Mouse (Mus musculus) myocyte (in vitro differentiated cells): Measurements from ENCODE around the gene Htr1f. TPM values are rescaled to one million over a fixed set of nuclear protein-coding genes. Genes with fewer than 3 reads are reported as not detected.

Experiments
- H3K27me3 ChIP-seq: one replicate; pipeline ENCODE4 v1.6.1; 2011; ENCODE audit not compliant: control insufficient read depth, insufficient read depth, insufficient read length
- H3K36me3 ChIP-seq: one replicate; pipeline ENCODE4 v1.6.1; 2011; ENCODE audit not compliant: control insufficient read depth, insufficient read depth
- H3K4me2 ChIP-seq: one replicate; pipeline ENCODE4 v1.6.1; 2011; ENCODE audit warnings: low read depth, control low read depth
- H3K4me3 ChIP-seq: one replicate; pipeline ENCODE4 v1.5.1; 2011; ENCODE audit warnings: mild to moderate bottlenecking, control low read depth, moderate library complexity
- H3K79me2 ChIP-seq: one replicate; pipeline ENCODE4 v1.6.1; 2011; ENCODE audit not compliant: control insufficient read depth, insufficient read depth
- H3ac ChIP-seq: one replicate; pipeline ENCODE4 v1.6.1; 2011; ENCODE audit not compliant: control insufficient read depth, insufficient read length
- CEBPB ChIP-seq: IDR thresholded peaks from 2 replicates; pipeline ENCODE4 v1.6.1; 2011; ENCODE audit warnings: mild to moderate bottlenecking, moderate library complexity; ENCODE audit not compliant: poor library complexity, insufficient read depth, severe bottlenecking
- E2F4 ChIP-seq: IDR thresholded peaks from one replicate; pipeline ENCODE4 v1.6.1; 2011; ENCODE audit warnings: mild to moderate bottlenecking, control low read depth, moderate library complexity; ENCODE audit not compliant: insufficient read depth
- MAX ChIP-seq: IDR thresholded peaks from one replicate; pipeline ENCODE4 v1.6.1; 2011; ENCODE audit warnings: low read depth, mild to moderate bottlenecking, control low read depth
- MYOD1 ChIP-seq, 3 experiments: IDR thresholded peaks; one replicate each; pipeline ENCODE4 v1.6.1; 2011; ENCODE audit warnings: control low read depth in 2 of 3, low read depth in 2 of 3, mild to moderate bottlenecking in 2 of 3, moderate library complexity in 1 of 3; ENCODE audit not compliant: insufficient read length in 2 of 3, control insufficient read depth in 1 of 3
- MYOG ChIP-seq, 3 experiments: IDR thresholded peaks; one replicate each; pipeline ENCODE4 v1.6.1; 2011; ENCODE audit warnings: control low read depth in 2 of 3, low read depth in 2 of 3, mild to moderate bottlenecking in 2 of 3; ENCODE audit not compliant: insufficient read length in 2 of 3, control insufficient read depth in 1 of 3, insufficient read depth in 1 of 3
- POLR2A ChIP-seq: IDR thresholded peaks from one replicate; pipeline ENCODE4 v1.6.1; 2011; ENCODE audit warnings: low read depth, mild to moderate bottlenecking, control low read depth, moderate library complexity; ENCODE audit not compliant: insufficient read length
- POLR2AphosphoS2 ChIP-seq: IDR thresholded peaks from one replicate; pipeline ENCODE4 v1.6.1; 2011; ENCODE audit warnings: low read depth, control low read depth; ENCODE audit not compliant: insufficient read length
- REST ChIP-seq: IDR thresholded peaks from one replicate; pipeline ENCODE4 v1.6.1; 2011; ENCODE audit warnings: mild to moderate bottlenecking, control low read depth, moderate library complexity; ENCODE audit not compliant: insufficient read depth, insufficient read length
- SRF ChIP-seq: IDR thresholded peaks from one replicate; pipeline ENCODE4 v1.6.1; 2011; ENCODE audit warnings: low read depth; ENCODE audit not compliant: control insufficient read depth, insufficient read length
- TCF12 ChIP-seq: IDR thresholded peaks from one replicate; pipeline ENCODE4 v1.6.1; 2011; ENCODE audit warnings: mild to moderate bottlenecking, control low read depth; ENCODE audit not compliant: poor library complexity, insufficient read depth, severe bottlenecking
- TCF3 ChIP-seq: IDR thresholded peaks from one replicate; pipeline ENCODE4 v1.6.1; 2011; ENCODE audit warnings: low read depth, control low read depth; ENCODE audit not compliant: insufficient read length
- USF1 ChIP-seq: IDR thresholded peaks from one replicate; pipeline ENCODE4 v1.6.1; 2011; ENCODE audit warnings: low read depth, mild to moderate bottlenecking, control low read depth, moderate library complexity
- polyA plus RNA-seq: library from polyadenylated mRNA; unstranded; fragments of >200 nt; fragmentation: generic; extraction: Trizol; gene quantifications from one replicate; pipeline ENCODE4 v1.2.1, GENCODE M21; 2012; ENCODE audit warnings: missing spikeins

The Htr1f gene
- polyA plus RNA-seq, 1 experiment = not detected

DNA sequence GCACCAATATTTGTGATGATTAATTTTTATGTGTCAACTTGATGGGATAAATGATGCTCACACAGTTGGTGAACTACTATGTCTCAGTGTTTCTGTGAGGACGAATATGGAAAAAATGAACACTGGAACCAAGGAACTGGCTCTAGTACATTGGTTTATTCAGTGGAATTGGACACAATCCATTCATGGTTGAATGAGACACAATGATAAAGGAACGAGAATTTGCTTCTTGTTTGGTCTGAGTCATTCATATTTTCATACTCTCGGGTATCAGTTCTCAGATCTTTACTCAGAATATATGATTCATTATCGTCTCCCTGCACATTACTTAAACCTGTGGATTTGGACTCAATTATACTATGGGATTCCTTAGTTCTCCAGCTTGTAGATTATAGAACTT, 90.4 kb downstream of the Htr1f start:
- TF ChIP-seq E2F4 (no peak), MYOG (IDR thresholded peaks at IDR 0.05; ENCODE audit: control insufficient read depth in 1 of 3, insufficient read depth in 1 of 3, insufficient read length in 2 of 3, low read depth in 2 of 3) (no peak), POLR2AphosphoS2 (no peak), POLR2A (no peak), TCF12 (no peak), REST (no peak), USF1 (no peak), TCF3 (no peak), MYOD1 (IDR thresholded peaks at IDR 0.05; ENCODE audit: control insufficient read depth in 1 of 3, insufficient read length in 2 of 3, low read depth in 2 of 3) (no peak), MAX (no peak), SRF (no peak), CEBPB (no peak)
- Histone ChIP-seq H3ac (no peak overlapping the region), H3K4me3 (no peak overlapping the region), H3K4me2 (no peak overlapping the region), H3K79me2 (no peaks in the 10 kb centered on the region), H3K27me3 (no peaks in the 10 kb centered on the region), H3K36me3 (no peaks in the 10 kb centered on the region)

GRCm38 (mm10) chr16:65001993-65002821, 103.4 kb downstream of the Htr1f start:
- Histone ChIP-seq H3K4me2 (no peak overlapping the region), H3K36me3 (no peaks in the 10 kb centered on the region), H3K4me3 (no peak overlapping the region), H3K79me2 (no peaks in the 10 kb centered on the region), H3K27me3 (no peaks in the 10 kb centered on the region), H3ac (no peak overlapping the region)
- TF ChIP-seq MAX (no peak), E2F4 (no peak), TCF3 (no peak), POLR2A (no peak), POLR2AphosphoS2 (no peak), MYOG (IDR thresholded peaks at IDR 0.05; ENCODE audit: control insufficient read depth in 1 of 3, insufficient read depth in 1 of 3, insufficient read length in 2 of 3, low read depth in 2 of 3) (no peak), TCF12 (no peak), REST (no peak), CEBPB (no peak), SRF (no peak)

DNA sequence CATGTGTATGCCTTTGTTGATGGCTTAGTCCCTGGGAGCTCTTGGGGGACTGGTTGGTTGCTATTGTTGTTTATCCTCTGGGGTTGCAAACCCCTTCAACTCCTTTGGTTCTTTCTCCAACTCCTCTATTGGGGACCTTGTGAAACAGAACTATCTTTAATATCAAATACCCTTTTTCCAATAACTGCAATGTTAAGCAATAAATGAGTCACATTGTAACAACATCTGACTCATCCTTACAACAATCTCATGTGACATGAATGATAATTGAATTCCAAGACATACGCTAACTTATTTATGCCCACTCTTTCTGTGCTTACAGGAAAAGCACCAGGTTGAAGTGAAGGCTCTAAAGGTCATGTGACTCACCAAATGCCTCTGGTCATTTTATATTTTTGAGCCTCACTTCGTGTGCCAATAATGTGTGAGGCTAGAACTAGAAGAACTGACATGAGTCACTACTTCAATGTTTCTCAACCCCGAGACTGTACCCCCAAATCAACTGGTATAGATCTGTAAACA, 116.3 kb downstream of the Htr1f start:
- Histone ChIP-seq H3K27me3 (no peaks in the 10 kb centered on the region), H3K4me3 (no peak overlapping the region)
- no peak for TF ChIP-seq MYOD1 (IDR thresholded peaks at IDR 0.05; ENCODE audit: control insufficient read depth in 1 of 3, insufficient read length in 2 of 3, low read depth in 2 of 3)
- TF ChIP-seq CEBPB = peak; percentile 57; the same call in 1 of the 2 replicates
- no peak for TF ChIP-seq E2F4
- peak; percentile 61 for TF ChIP-seq USF1

DNA sequence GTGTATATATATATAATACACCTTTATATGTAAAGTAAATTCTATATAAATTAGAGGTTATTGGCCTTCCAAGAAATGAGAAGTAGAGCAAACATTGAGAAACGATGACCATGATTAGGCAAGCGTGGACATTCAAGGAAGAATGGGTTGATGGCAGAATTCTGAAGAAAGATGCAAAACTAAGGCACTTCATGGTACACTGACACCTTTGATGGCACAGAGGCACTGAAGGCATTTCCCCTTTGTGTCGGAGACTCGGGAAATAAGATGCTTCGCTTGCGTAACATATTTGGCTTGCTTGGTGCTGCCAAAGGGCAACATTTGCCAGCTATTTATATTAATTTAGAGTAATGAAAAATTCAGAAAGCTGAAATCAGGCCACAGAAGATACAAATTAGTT, 118.1 kb downstream of the Htr1f start:
- Histone ChIP-seq H3K4me3 (no peak overlapping the region), H3K27me3 (no peaks in the 10 kb centered on the region), H3K79me2 (no peaks in the 10 kb centered on the region), H3ac (no peak overlapping the region), H3K4me2 (no peak overlapping the region), H3K36me3 (no peaks in the 10 kb centered on the region)
- no peak for TF ChIP-seq MYOD1 (IDR thresholded peaks at IDR 0.05; ENCODE audit: control insufficient read depth in 1 of 3, insufficient read length in 2 of 3, low read depth in 2 of 3)
- TF ChIP-seq POLR2A = no peak
- TF ChIP-seq TCF12 = no peak
- no peak for TF ChIP-seq POLR2AphosphoS2
- TF ChIP-seq CEBPB = no peak
- no peak for TF ChIP-seq TCF3
- TF ChIP-seq USF1 = no peak
- no peak for TF ChIP-seq MAX

More for the DNA sequence above, 116.3 kb downstream of the Htr1f start:
- H3K4me2 ChIP-seq = no peak overlapping the region
- no peaks in the 10 kb centered on the region for H3K36me3 ChIP-seq
- H3K79me2 ChIP-seq = no peaks in the 10 kb centered on the region
- H3ac ChIP-seq = no peak overlapping the region

DNA sequence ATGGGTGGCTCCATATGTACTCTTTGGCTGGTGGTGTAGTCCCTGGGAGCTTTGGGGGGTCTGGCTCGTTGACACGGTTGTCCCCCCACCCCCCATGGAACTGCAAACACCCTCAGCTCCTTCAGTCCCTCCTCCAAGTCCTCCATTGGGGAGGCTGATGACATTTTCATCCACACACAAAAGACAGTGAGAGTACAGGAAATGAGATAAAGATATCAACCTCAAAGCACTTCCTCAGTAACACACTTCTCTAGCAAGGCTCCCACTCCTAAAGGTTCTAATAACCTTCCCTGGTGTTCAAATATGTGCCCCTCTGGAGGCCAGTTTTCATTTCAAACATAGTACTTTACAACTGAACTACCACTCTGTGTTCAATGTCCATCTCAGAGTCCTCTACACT, 118.6 kb downstream of the Htr1f start:
- no peaks in the 10 kb centered on the region for H3K79me2 ChIP-seq

More for the DNA sequence above, 118.6 kb downstream of the Htr1f start:
- TF ChIP-seq MAX (no peak), POLR2A (no peak), SRF (no peak), CEBPB (no peak), MYOG (IDR thresholded peaks at IDR 0.05; ENCODE audit: control insufficient read depth in 1 of 3, insufficient read depth in 1 of 3, insufficient read length in 2 of 3, low read depth in 2 of 3) (no peak), TCF3 (no peak), USF1 (no peak), E2F4 (no peak), TCF12 (no peak), MYOD1 (IDR thresholded peaks at IDR 0.05; ENCODE audit: control insufficient read depth in 1 of 3, insufficient read length in 2 of 3, low read depth in 2 of 3) (no peak), POLR2AphosphoS2 (no peak), REST (no peak)
- no peaks in the 10 kb centered on the region for H3K27me3 ChIP-seq
- H3K4me3 ChIP-seq = no peak overlapping the region
- H3ac ChIP-seq = no peak overlapping the region
- H3K36me3 ChIP-seq = no peaks in the 10 kb centered on the region
- H3K4me2 ChIP-seq = no peak overlapping the region
